Mouse (Mus musculus) CH12.LX (cell line): Measurements from ENCODE around the gene Rrm1. TPM values are rescaled to one million over a fixed set of nuclear protein-coding genes. Genes with fewer than 3 reads are reported as not detected.

Experiments
- DNase-seq: peaks from one replicate; pipeline ENCODE4 v3.0.0-alpha.2; 2013; ENCODE audit errors: extremely low read depth
- H3K27ac ChIP-seq: 2 replicates; pipeline ENCODE4 v1.5.1; 2012; ENCODE audit warnings: low read depth, mild to moderate bottlenecking, control low read depth, moderate library complexity; ENCODE audit not compliant: insufficient read depth
- H3K27me3 ChIP-seq: replicated peaks from 2 replicates; pipeline ENCODE3; 2012; ENCODE audit warnings: inconsistent platforms
- H3K36me3 ChIP-seq, 2 experiments: replicated peaks in 1 of 2; 2 replicates each; pipeline versions ENCODE3 to v1.6.1; 2012; ENCODE audit warnings: inconsistent platforms in 1 of 2, low read length in 1 of 2, mild to moderate bottlenecking in 1 of 2, mixed read lengths in 1 of 2, moderate library complexity in 1 of 2; ENCODE audit not compliant: control insufficient read depth in 1 of 2, insufficient read depth in 1 of 2
- H3K4me1 ChIP-seq, 2 experiments: 2 replicates each; pipeline ENCODE4 v1.6.1; 2012; ENCODE audit warnings: inconsistent platforms in 1 of 2, moderate library complexity in 1 of 2; ENCODE audit not compliant: insufficient read depth in 2 of 2, control insufficient read depth in 1 of 2
- H3K4me2 ChIP-seq: 2 replicates; pipeline ENCODE4 v1.6.1; 2012; ENCODE audit warnings: low read depth, mild to moderate bottlenecking, control low read depth; ENCODE audit not compliant: poor library complexity, insufficient read depth, severe bottlenecking
- H3K4me3 ChIP-seq, 3 experiments: fragments of 150-350 bp in 1 of 3; sonication (generic) in 1 of 3; replicated peaks in 1 of 3; 2 replicates each; pipeline versions ENCODE3 to v1.5.1; 2011 to 2012; ENCODE audit warnings: low read depth in 2 of 3, low read length in 2 of 3, mild to moderate bottlenecking in 2 of 3, moderate library complexity in 2 of 3, control low read depth in 1 of 3, improper control_type of control experiment in 1 of 3, inconsistent platforms in 1 of 3, mixed read lengths in 1 of 3; ENCODE audit not compliant: poor library complexity in 1 of 3
- H3K79me2 ChIP-seq: replicated peaks from 2 replicates; pipeline ENCODE4 v1.6.1; 2012; ENCODE audit warnings: mild to moderate bottlenecking, moderate library complexity; ENCODE audit not compliant: control insufficient read depth, poor library complexity, insufficient read depth, severe bottlenecking; ENCODE audit errors: extremely low read depth
- H3K9ac ChIP-seq: 2 replicates; pipeline ENCODE4 v1.6.1; 2012; ENCODE audit warnings: low read depth, mild to moderate bottlenecking, control low read depth, moderate library complexity; ENCODE audit not compliant: insufficient read depth
- H3K9me3 ChIP-seq: replicated peaks from 2 replicates; pipeline ENCODE3; 2012; ENCODE audit warnings: low read length, inconsistent platforms, mixed read lengths
- BHLHE40 ChIP-seq: IDR thresholded peaks from 2 replicates; pipeline ENCODE4 v1.6.1; 2011; ENCODE audit warnings: mild to moderate bottlenecking, low read depth, low read length, improper control_type of control experiment
- CHD1 ChIP-seq: IDR thresholded peaks from 2 replicates; pipeline ENCODE4 v1.6.1; 2012; ENCODE audit warnings: low read depth, low read length, improper control_type of control experiment, inconsistent platforms
- E2F4 ChIP-seq: IDR thresholded peaks from 2 replicates; pipeline ENCODE4 v1.6.1; 2011; ENCODE audit warnings: low read depth, low read length, improper control_type of control experiment; ENCODE audit not compliant: insufficient replicate concordance
- ETS1 ChIP-seq: conservative IDR thresholded peaks from 2 replicates; pipeline ENCODE4 v1.6.1; 2012; ENCODE audit warnings: low read depth, mild to moderate bottlenecking, inconsistent platforms, low read length, improper control_type of control experiment, moderate library complexity
- HCFC1 ChIP-seq: IDR thresholded peaks from 2 replicates; pipeline ENCODE4 v1.6.1; 2012; ENCODE audit warnings: low read depth, mild to moderate bottlenecking, inconsistent platforms, low read length, improper control_type of control experiment
- MAZ ChIP-seq: IDR thresholded peaks from 2 replicates; pipeline ENCODE4 v1.6.1; 2012; ENCODE audit warnings: low read depth, mild to moderate bottlenecking, inconsistent platforms, low read length, improper control_type of control experiment, moderate library complexity
- MXI1 ChIP-seq: IDR thresholded peaks from 2 replicates; pipeline ENCODE4 v1.6.1; 2011; ENCODE audit warnings: mild to moderate bottlenecking, low read depth, low read length, improper control_type of control experiment
- MYC ChIP-seq: IDR thresholded peaks from 2 replicates; pipeline ENCODE4 v1.6.1; 2011; ENCODE audit warnings: low read depth, mild to moderate bottlenecking, improper control_type of control experiment, low read length
- NELFE ChIP-seq: IDR thresholded peaks from 2 replicates; pipeline ENCODE4 v1.6.1; 2011; ENCODE audit warnings: low read depth, low read length, improper control_type of control experiment
- PAX5 ChIP-seq: IDR thresholded peaks from 2 replicates; pipeline ENCODE4 v1.6.1; 2012; ENCODE audit warnings: low read length, inconsistent platforms, mixed read lengths
- POLR2A ChIP-seq: IDR thresholded peaks from 2 replicates; pipeline ENCODE4 v1.6.1; 2011; ENCODE audit warnings: low read depth, mild to moderate bottlenecking, improper control_type of control experiment, low read length
- RAD21 ChIP-seq: IDR thresholded peaks from 2 replicates; pipeline ENCODE4 v1.6.1; 2011; ENCODE audit warnings: low read depth, mild to moderate bottlenecking, low read length, improper control_type of control experiment, moderate library complexity
- RCOR1 ChIP-seq: conservative IDR thresholded peaks from 2 replicates; pipeline ENCODE4 v1.6.1; 2012; ENCODE audit warnings: low read depth, mild to moderate bottlenecking, inconsistent platforms, low read length, improper control_type of control experiment
- SIN3A ChIP-seq: IDR thresholded peaks from 2 replicates; pipeline ENCODE4 v1.6.1; 2012; ENCODE audit warnings: low read length, improper control_type of control experiment, inconsistent platforms
- TBP ChIP-seq: conservative IDR thresholded peaks from 2 replicates; pipeline ENCODE4 v1.6.1; 2011; ENCODE audit warnings: low read depth, low read length, improper control_type of control experiment
- ZNF384 ChIP-seq: IDR thresholded peaks from 2 replicates; pipeline ENCODE4 v1.6.1; 2012; ENCODE audit warnings: low read depth, low read length, improper control_type of control experiment, inconsistent platforms
- dilution Hi-C: fragments of 300-500 bp; cut with MboI; formaldehyde crosslinking; loops from 2 replicates; pipeline ENCODE4 v1.14.3; 2020; ENCODE audit warnings: low sequenced_read_pairs; ENCODE audit not compliant: extremely low pct_unique_long_range_greater_than_20kb, extremely low pct_ligation_motif_present
- in situ Hi-C: fragments of 300-500 bp; cut with MboI; formaldehyde crosslinking; loops from 3 replicates; pipeline ENCODE4 v1.14.3; 2019; ENCODE audit warnings: low sequenced_read_pairs, low pct_ligation_motif_present, low pct_unique_long_range_greater_than_20kb, mixed read lengths
- polyA plus RNA-seq: library from polyadenylated mRNA; unstranded; fragments of >175 nt; gene quantifications from 2 replicates; pipeline ENCODE4 v1.2.1, GENCODE M21; 2012; ENCODE audit warnings: low read depth; ENCODE audit not compliant: insufficient read length
- total RNA-seq, 2 experiments: library from RNA; depleted of rRNA; stranded (reverse); fragments of 300-350 nt in 1 of 2; fragments of >200 nt in 1 of 2; gene quantifications; 2 replicates each; pipeline ENCODE4 v1.2.3; 2012 to 2014

Gene Rrm1
- total and polyA plus RNA-seq, 3 experiments: 156 to 248 (median 227) TPM

- TF ChIP-seq POLR2A: no peak
- TF ChIP-seq BHLHE40: no peak
- no peak for TF ChIP-seq ETS1
- TF ChIP-seq MXI1: no peak
- TF ChIP-seq PAX5: no peak
- no peak for TF ChIP-seq SIN3A
- TF ChIP-seq HCFC1: no peak
- no peak for TF ChIP-seq TBP
- TF ChIP-seq CHD1: no peak
- TF ChIP-seq MYC: no peak
- TF ChIP-seq RAD21: no peak
- no peak for TF ChIP-seq E2F4
- TF ChIP-seq NELFE: no peak
- no peak for TF ChIP-seq RCOR1
- no peak for TF ChIP-seq MAZ
- Histone ChIP-seq H3K4me2 (no peak overlapping the region), H3K27me3 (no peaks in the 10 kb centered on the region), H3K9me3 (no peaks in the 10 kb centered on the region), H3K36me3 (peaks cover 16 to 27% of the 10 kb centered on the region in 2 experiments), H3K79me2 (peaks cover 34% of the 10 kb centered on the region), H3K9ac (no peak overlapping the region; the same call in 1 of the 2 replicates), H3K4me1 (peaks cover 5 to 27% of the 10 kb centered on the region in 2 experiments), H3K27ac (no peak overlapping the region), H3K4me3 (peak overlapping the region in 1 of 3 experiments; percentile 91)
- DNase-seq: peak; percentile 15
- dilution Hi-C loops: no loop called here
- in situ Hi-C loops: no loop called here
Measured at GRCm38 (mm10) chr7:102440822-102441656, 456 bp upstream of the Rrm1 start.

GRCm38 (mm10) chr7:102442432-102442831 is 937 bp downstream of the Rrm1 start:
- dilution Hi-C loops: no loop called here
- no peak overlapping the region; the same call in 1 of the 2 replicates for H3K27ac ChIP-seq

More at GRCm38 (mm10) chr7:102442432-102442831, 937 bp downstream of the Rrm1 start:
- Histone ChIP-seq H3K79me2 (peaks cover 41% of the 10 kb centered on the region), H3K9me3 (no peaks in the 10 kb centered on the region), H3K36me3 (peaks cover 20 to 35% of the 10 kb centered on the region in 2 experiments)
- no peak for DNase-seq
- TF ChIP-seq BHLHE40 (no peak), ZNF384 (peak; percentile 36; the same call in 1 of the 2 replicates)
- TF ChIP-seq, all 38 proteins: peak for 1
- in situ Hi-C loops: no loop called here
- Histone ChIP-seq H3K27me3 (no peaks in the 10 kb centered on the region), H3K4me2 (peak overlapping the region; percentile 37), H3K4me3 (peak overlapping the region; percentile 91 to 100 (median 97)), H3K4me1 (peaks cover 5 to 28% of the 10 kb centered on the region in 2 experiments), H3K9ac (peak overlapping the region; percentile 88)
